Mouse (Mus musculus): ENCODE data around the gene Gpr21.
"Not testable (repeated sequence)": the region's sequence is repeated elsewhere in the genome, so short reads cannot be mapped to it uniquely, and the experiment has no call there.

Gpr21 gene

DNA sequence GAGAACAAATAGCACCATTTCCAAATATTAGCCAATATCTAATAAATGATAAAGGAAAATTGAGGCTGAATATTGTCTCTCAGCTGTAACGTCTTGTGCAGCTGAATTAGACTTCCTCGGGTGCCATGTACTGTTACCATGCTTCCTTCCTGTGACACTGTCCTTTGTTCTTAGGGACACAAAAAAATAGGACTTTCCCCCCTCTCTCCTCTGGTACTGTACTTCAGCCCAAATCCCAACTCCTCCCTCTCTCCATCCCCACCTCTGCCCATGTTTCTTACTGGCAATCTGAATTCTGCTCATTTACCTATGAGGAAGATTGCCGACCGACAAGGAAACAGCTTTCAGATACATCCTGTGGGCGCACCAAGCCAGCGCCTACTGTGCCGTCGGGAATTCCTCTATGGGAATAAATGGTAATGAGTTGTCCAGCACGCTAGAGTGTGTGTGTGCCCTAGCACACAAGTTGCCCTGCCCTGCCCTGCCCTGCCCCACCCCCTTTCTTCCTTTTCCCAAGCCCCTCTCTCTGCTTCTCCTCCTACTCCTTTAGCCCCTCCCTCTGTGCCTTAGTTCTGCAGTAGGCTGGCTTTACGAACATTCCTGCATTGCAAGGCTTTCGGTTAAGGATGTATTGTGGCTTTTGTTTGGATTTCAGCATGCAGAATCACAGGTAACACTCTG lies at the start of gene Gpr21:
TSS of gene Gpr21 (plus strand) at position 303 of the 681 bp plus-strand sequence.
- peak; percentile 7 for DNase-seq (ENCODE audit: low read depth, low spot score)

DNA sequence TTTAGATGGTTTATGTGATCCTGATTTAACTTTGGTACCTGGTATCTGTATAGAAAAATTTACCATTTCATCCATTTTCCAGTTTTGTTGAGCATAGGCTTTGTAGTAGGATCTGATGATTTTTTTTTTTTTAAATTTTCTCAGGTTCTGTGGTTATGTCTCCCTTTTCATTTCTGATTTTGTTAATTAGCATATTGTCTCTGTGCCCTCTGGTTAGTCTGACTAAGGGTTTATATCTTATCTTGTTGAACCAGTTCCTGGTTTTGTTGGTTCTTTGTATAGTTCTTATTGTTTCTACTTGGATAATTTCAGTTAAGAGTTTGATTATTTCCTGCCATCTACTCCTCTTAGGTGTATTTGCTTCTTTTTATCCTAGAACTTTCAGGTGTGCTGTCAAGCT lies 36.6 kb upstream of the Gpr21 start:
- DNase-seq (ENCODE audit: low read depth, low spot score): no peak

DNA sequence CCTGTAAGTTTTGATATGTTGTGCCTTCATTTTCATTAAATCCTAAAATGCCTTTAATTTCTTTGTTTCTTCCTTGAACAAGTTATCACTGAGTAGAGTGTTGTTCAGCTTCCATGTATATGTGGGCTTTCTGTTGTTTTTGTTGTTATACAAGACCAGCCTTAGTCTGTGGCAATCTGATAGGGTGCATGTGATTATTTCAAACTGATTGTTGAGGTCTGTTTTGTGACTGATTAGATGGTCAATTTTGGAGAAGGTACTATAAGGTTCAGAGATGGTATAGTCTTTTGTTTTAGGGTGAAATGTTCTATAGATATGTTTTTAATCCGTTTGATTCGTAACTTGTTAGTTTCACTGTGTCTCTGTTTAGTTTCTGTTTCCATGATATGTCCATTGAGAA lies 36.1 kb upstream of the Gpr21 start:
- no peak for DNase-seq (ENCODE audit: low read depth, low spot score)

DNA sequence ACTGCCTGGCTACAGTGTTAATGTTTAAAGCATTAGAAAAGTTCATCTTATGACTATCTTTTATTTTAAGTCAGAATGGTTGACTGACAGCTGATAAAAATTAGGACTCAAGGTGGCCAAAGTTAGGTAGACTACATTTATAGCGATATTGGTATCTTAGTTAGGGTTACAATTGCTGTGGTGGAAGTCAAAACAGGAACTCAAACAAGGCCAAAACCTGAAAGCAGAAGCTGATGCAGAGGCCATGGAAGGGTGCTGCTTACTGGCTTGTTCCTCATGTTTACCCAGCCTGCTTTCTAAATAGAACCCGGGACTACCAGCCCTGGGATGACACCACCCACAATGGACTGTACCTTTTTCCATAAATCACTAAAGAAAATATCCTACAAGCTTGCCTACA lies 32.0 kb upstream of the Gpr21 start:
- no peak for DNase-seq (ENCODE audit: low read depth, low spot score)

DNA sequence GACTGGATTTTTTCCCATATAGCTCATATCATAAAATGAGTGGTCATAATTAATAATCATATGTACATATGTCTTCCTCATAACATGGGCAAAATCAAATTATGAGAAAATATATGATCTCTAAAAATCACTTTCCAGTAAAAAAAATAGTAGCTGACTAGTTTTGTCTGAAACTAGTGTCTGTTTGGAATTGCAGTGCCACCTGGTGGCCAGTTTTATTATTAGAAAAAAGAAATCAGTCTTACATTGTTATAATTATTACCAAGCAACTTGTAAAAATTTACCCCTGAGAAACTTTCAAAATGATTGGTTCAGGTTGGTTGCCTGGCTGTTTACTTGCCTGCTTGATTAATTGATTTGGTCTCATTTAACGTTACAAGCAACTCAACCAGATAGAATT lies 30.8 kb upstream of the Gpr21 start:
- DNase-seq (ENCODE audit: low read depth, low spot score): peak; percentile 37

DNA sequence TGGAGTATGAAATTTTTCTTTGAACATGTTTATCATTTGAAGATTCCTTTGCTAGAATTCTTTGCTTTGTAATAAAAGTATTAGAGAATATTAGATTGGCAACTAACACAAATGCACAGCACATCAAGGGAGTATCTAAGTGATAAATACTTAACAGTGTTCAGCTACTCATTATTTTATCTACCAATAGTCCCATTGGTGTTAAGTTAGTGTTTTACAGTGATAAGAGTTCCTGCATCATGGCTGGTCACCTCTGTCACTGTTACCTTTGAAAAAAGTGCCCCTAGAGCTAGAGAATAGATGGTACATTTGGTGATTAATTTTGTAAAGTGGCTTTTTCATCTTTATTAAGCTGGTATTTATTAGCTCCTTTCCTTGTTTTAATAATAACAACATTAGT lies 29.7 kb upstream of the Gpr21 start:
- no peak for DNase-seq (ENCODE audit: low read depth, low spot score)

DNA sequence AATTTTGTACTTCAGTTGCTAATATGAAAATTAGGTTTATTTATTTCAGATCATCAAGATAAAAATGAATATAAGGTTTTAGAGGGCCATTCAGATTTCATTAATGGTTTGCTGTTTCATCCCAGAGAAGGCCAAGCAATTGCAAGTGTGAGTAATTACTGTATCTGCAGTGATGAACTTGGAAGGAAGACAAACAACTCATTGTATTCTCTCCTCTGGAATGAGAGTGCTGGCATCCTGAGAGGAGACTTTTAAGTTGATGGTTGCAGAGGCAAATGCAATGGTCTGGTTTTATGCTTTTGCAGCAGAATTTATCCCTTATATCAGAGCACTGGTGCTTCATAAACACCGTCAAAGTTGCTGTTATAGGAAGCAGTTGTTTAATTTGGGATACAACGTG lies 27.2 kb upstream of the Gpr21 start:
- DNase-seq (ENCODE audit: low read depth, low spot score): no peak

DNA sequence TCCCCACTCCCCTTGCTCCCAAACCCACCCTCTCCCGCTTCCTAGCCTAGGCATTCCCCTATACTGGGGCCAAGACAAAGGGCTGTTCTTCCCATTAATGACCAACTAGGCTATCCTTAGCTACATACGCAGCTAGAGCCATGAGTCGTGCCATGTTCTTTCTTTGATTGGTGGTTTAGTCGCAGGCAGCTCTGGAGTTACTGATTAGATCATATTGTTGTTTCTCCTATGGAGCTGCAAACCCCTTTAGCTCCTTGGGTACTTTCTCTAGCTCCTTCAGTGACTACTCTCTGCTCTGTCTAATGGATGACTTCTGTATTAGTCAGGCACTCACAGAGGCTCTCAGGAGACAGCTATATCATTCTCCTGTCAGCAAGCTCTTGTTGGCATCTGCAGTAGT lies 18.8 kb upstream of the Gpr21 start:
- no peak for DNase-seq (ENCODE audit: low read depth, low spot score)

DNA sequence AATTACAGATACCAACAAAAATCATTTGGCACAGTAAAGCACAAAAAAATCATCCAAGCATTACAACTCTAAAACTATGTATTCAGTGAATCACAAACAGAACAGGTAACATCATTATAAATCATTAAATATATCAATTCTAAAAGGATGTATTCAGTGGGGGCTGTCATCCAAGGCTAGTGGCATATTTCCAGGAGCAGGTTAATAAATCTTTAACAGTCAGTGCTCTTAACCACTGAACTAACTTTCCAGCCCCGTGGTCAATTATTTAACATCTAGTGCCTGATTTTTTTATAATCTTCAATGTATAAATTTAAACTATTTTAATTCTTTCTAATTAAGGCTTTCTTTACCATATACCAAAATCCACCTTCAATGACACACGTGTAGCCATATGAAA lies 10.3 kb upstream of the Gpr21 start:
- DNase-seq (ENCODE audit: low read depth, low spot score): not testable (repeated sequence)

DNA sequence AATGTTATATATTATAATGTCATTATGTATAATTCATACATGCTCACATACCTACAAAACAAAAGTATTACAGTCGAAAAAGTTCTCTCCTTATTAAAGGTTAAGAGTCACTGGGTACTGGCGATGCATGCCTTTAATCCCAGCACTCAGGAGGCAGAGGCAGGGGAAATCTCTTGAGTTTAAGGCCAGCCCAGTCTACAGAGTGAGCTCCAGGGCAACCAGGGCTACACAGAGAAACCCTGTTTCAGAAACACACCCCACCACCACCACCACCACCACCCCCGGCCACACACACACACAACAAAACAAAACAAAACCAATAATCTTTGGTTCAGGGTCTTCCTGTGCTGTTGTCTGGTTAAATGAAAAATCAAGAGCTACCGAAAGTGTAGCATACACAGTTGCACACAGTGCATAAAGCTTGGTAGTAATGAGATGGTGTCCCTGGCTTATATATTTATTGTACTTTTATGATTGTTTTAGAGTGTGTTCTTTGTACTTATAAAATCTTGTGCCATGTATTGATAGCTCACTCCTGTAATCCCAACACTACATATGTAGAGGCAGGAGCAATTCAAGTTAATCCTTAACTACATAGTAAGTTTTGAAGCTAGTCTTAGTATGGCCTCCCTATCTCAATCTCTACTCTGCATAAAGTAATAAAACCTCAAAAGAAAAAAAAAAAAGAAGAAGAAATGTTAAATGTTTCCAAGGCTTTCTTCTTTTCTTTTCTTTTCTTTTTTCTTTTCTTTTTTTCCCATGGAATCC lies 4.8 kb upstream of the Gpr21 start:
- DNase-seq (ENCODE audit: low read depth, low spot score): no peak

DNA sequence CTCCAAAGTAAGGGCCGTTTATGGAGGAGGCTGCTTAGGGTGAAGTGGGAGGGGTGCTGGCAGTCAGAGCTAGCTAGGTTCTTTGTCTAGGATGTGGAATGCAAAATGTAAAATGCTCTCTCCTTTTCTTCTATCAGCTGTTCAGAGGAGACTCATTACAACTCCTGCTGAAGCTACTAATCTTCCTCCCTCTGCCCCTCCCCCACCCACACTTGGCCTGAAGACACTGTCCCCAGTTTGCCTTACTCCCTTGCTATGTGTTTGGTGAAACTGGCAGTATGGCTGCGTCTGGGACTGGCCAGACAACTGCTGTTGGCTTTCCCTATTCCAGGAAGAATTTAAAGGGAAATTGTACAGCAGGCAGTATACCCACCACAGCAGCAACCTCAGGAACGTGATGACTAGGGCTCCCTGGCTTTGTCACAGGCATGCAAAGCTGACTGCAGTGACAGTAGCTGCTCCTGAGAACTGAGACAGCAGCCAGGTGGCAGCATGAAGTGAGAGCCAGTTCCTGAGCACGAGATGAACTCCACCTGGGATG lies 860 bp downstream of the Gpr21 start:
- DNase-seq (ENCODE audit: low read depth, low spot score): no peak

DNA sequence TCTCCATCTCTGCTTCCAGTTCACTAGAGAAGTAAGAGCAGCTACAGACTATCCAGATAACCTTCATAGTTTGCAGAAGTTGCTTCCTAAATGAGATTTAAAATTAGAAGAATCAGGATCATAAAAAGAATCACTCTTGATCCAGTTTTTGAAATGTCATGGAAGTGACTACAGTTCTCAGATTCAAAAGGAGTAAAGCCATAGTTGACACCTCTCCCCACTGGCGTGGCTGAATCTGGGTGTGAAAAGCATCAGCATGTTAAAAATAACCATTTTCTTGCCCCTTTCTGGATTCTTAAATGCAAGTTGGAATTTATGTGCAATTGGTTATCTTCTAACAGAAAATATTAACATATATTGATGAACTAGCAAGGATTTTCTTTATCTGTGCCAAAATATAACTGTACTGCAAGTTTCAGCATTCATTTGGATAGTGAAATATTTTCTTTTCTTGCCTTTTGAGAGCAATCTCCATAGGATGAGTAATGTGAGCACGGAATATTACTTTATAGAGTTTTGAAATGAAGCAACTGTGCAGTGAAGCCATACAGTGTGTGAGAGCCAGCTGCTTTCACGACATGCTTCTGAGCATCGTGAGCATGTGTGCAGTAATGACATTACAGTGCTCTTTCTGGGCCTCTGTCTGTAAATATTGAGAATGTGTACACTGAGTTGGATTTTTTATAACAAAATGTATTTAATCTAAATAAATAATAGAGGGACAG lies 2.6 kb downstream of the Gpr21 start:
- no peak for DNase-seq (ENCODE audit: low read depth, low spot score)

DNA sequence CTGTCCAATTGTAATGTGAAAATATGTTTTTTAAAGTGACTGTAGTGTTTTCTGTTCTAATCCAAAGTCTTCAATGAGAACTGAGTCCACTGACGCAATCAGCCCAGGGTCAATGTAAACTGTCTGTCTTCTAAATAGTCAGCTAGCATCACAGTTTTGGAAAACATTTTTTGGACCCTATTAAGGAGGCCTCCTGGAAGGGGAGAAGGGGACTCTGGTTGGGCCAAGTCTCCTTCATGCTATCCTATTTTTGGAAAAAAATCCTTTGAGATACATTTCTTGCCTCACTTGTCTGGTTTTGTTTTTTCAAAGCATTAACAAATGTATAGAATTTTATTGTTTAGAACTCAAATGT lies 3.1 kb downstream of the Gpr21 start:
- DNase-seq (ENCODE audit: low read depth, low spot score): no peak

DNA sequence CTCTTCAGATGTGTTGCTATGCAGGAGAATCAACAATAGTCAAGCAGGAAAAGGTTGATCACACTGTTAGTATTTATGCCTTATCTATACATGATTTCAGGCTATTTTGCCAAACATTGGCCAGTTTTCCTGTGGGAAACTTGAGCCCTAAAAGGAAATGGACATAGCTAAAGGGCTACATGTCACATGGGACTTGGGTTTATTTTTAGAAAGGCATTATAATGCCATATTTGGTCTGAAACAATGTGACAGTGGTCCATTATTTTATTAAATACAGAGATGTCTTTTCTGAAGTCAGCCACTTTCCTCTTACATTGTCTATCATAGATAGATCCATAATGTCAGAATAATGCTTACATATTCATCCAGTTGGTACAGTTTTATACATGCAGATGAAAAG lies 11.5 kb downstream of the Gpr21 start:
- DNase-seq (ENCODE audit: low read depth, low spot score): no peak

DNA sequence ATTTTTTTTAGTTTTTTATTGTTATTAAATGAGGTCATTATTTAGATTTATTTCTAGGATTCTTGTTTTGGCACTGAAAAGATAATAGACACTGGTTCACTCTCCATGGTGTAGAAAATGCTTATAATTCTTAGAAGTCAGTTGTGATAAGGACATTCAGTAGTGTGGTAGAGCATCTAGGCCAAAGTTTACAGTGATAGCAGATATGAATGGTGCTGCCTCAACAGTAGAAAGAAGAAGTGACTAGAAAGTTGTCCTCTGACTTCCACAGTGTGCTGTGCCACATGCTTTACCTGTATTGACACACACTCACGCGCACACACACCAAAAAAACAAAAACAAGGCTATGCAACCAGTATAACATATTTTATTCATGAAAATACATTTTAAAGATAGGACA lies 13.3 kb downstream of the Gpr21 start:
- no peak for DNase-seq (ENCODE audit: low read depth, low spot score)

DNA sequence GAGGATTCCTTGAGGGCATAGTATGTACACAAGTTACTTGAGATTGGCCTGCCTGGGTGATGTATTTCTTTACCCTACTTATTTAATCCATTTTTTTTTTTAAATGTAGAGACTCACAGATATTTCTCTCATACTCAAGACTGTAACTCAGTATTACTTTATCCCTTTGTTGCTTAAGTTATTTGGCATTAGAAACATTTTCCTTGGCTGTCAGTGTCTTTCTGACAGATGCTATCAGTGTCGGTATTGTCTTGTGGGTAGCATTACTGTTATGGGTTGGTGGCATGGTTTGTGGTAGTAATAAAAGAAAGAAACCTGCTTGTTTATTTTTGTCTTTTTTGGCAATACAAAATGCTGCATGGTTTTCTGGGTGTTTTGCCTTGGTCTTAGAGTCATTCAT lies 14.6 kb downstream of the Gpr21 start:
- no peak for DNase-seq (ENCODE audit: low read depth, low spot score)

DNA sequence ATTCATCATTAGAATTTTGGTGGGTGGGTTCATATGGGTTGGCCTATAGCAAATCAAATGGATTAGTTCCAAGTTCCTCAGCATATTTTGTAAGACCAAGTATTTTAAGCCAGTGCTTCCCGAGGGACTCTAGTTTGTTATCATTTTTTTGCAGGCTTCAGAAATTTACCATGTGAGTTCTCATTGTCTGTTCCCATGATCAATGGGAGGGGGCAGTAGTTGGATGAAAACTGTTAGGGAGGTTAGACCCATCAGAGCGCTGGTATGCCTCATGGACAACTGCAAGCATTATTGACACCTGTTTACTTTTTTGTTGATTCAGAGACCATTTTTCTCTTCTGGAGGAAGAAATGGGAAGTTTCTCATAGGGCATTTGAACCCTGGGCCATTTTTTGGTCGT lies 15.5 kb downstream of the Gpr21 start:
- no peak for DNase-seq (ENCODE audit: low read depth, low spot score)

DNA sequence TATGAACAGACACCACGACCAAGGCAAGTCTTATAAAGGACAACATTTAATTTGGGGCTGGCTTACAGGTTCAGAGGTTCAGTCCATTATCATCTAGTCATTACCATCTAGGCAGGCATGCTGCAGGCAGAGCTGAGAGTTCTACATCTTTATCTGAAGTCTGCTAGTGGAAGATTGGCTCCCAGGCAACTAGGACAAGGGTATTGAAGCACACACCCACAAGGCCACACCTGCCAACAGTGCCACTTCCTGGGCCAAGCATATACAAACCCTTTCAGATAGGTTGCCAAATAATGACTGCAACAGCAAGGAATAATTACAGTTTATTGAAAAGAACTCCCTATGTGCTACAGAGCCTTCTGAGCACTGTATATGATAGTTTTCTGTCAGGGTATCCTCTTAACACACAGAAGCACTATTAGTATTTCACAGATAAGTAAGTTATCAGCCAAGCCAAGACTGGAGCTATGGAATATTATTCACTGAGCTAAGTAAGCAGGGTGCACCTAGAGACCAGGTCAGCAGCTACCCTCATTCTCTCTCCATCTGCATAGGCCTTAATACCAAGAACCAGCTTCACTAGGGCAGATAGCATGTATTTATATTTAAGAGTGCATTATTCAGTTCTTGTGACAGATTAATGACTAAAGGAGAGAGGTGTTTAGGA lies 33.3 kb downstream of the Gpr21 start:
- DNase-seq (ENCODE audit: low read depth, low spot score): no peak

DNA sequence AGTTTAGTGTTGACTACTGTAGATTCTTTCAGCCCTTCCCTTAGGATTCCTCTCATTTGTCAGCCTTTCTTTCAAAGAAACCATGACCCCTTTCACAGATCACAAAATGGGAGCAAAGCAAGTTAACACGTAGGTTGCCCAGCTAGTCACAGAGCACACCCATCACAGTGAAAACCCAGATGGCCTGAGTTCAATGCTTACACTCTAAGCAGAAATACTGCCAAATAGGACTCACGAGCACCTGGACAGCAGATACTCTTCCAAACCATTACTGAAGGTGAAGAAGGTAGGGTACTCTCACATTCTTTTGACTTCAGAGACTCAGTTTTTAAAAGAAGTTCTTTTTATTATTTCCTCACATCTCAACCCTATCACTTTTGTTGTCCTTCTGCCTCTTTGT lies 40.2 kb downstream of the Gpr21 start:
- DNase-seq (ENCODE audit: low read depth, low spot score): no peak

DNA sequence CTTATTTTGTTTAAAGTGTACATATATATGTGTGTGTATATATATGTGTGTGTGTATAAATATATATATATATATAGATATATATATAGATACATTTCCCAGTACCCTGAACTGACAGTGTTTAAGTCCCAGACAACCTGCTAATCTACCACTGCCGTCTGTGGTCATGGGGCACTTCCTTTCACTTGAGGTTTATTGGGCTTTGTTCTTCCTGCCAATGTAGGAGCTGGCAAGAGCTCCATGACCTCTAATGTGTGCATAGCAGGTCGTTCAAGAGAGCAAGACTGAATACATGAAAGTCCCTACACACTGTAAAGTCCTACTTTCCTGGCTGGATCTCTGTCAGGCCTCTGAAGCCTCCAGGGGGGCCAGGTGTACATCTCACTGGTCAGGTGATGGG lies 49.4 kb downstream of the Gpr21 start:
- DNase-seq (ENCODE audit: low read depth, low spot score): no peak

DNA sequence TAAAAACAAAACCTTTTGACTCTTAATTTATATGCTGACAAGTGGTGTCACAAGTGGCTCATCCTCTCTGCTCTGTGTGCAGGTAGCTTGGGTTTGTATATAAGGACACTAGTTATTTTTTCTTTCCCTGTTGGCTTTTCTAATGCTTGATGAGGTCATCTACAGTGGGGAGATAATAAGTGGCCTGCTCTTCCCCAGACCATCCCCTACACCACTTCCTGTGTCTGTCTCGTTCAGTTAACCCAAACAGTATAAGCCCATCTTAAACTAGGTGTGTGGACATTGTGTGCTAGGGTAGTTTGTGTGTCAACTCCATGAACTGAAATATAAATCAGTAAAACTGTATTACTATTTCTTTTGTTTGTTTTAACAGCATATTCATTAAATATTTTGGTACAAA lies 49.9 kb downstream of the Gpr21 start:
- no peak for DNase-seq (ENCODE audit: low read depth, low spot score)

DNA sequence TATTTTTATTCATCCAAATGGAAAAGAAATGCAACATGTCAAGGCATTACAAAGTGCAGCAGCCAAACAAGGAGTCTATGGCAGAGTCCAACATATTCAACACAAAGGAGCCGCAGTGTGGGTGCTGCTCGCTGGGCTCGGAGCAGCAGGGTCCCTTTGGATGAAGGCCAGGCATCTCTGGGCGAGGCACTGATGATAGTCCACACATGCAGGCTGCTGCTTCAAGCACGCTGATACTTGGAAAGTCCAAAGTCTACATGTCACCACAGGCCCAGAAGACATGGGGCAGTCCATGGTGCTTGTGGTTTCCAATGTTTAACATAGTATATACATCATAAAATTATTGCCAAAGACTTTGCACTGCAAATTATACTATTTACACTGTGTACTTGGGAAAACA lies 53.8 kb downstream of the Gpr21 start:
- no peak for DNase-seq (ENCODE audit: low read depth, low spot score)
